Mouse (Mus musculus) large intestine, adult 2 months (tissue): ENCODE results near the gene Arhgef28. TPM values are rescaled to one million over a fixed set of nuclear protein-coding genes. Genes with fewer than 3 reads are reported as not detected.

Experiments used
- DNase-seq: peaks from one replicate; pipeline ENCODE4 v3.0.0-alpha.2; 2012; ENCODE audit warnings: low read depth, low spot score
- WGBS: fragments of 180-500 bp; shearing (Covaris S2); methylation state at CpG from one replicate; pipeline ENCODE4 v1.1.7; 2018; 5-methylcytosine and 5-hydroxymethylcytosine counted together
- polyA plus RNA-seq: library from polyadenylated mRNA; depleted of rRNA; stranded (reverse); fragments of >200 nt; gene quantifications from 2 replicates; pipeline ENCODE4 v1.2.3, GENCODE M21; 2012

Arhgef28 gene
- polyA plus RNA-seq, 1 experiment, result 2.9 TPM

DNA sequence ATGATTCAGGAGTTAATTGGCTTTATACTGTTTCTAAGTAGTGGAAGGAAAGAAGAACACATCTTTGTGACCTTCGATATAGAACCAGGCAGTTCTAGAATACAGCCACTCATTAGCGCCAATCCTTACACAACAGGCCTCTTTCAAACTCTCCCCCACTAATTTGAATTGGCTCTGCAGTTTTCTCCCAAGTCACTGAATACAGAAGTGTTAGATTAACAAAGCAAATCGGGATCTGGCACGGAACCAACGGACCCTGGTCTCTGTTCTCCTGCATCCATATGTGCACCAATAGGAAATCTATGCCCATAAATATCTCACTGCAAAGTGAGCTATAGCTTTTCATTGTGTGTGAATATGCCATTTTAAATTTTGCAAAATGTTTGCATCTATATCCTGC, 20.1 kb downstream of the Arhgef28 start:
- DNase-seq, result no peak
- 64% methylated on average over 5 of the region's 5 CpGs for WGBS

DNA sequence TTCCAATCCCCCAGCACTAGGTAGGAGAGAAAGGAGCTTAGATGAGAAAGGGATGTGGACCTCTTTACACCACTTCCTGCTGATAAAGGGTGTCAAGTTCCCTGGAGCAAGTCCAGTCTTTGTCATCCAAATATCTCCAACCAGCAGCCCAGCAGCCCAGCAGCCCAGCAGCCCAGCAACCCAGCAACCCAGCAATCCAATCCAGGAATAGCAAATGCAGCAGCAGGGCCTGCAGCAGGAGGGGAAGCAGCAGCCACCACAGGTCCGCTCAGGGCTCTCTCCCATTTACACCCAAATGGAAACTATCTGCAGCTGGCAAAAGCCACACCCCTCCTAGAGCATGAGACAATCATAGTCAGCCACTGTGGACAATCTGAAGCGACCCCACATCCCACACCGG, 21.6 kb downstream of the Arhgef28 start:
- no peak for DNase-seq
- WGBS, result 30% methylated on average over 3 of the region's 3 CpGs

DNA sequence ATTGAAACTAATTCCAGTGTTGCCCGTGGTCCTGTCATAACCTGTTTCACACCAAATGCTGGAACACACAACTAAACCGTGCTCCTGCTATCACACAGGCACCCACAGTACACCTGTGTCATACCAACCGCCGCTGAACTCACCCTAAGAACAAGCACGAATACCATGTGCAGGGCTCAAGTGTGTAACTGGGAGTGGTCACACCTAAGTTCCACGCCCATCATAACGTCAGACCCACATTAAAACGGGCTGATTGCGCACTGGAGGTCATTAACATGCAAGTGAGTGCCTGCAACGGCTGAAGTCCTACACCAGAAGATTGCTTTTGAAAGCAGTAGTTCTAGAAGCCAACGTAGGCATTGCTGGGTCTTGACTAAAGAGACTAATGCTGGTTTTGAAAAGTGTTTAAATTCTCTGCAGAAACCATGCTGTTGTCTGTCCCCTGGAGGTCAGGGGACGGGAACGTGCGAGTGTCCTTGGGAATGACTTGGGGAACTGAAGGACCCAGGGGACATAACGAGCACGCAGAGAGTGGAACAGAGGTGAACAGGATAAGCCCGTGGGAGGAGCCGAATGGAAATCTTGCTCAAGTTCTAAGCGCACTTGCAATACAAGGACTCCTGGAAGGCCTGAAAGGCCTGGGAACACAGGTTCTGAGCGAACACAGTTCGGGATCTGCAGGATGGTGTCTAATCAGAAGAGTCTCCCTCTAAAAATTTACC, 22.9 kb downstream of the Arhgef28 start:
- DNase-seq, result peak; percentile 96
- WGBS, result 36% methylated on average over 21 of the region's 21 CpGs

DNA sequence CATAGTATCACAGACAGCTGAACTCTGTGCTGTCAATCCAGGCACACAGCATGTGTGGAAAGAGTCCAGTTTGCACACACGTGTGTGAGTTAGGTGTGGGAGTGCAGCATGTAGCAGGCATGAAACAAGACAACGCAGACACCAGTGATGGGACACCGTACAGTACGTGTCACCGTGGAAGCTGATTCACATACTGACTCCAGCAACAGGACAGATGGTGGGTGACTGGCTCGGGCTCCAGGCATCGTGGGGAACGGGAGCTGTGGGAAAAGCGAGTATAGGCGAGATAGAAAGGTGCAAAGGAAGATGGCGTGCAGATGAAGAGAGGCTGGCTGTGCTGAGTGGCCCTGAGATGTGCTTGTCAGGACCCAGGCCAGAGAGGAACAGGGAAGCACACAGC, 23.9 kb downstream of the Arhgef28 start:
- no peak for DNase-seq
- 91% methylated on average over 11 of the region's 11 CpGs for WGBS

DNA sequence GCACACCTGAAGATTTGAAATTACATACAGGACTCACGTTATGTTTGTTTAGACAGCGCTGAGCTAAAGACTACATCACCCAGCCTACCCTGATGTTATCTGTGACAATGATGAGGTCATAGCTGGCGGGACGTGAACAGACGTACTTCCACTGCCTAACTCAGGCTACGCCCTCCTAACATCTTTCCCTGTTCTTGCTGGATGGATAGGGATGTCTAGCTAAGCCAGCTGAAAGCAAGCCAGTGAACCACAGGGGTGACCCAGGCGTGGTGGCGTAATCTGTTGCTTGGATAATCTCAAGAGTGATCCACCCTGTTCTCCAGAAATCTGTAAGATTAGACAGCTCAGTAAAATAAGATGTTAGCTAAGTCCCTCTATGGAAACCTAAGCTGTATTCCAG, 25.6 kb downstream of the Arhgef28 start:
- no peak for DNase-seq

DNA sequence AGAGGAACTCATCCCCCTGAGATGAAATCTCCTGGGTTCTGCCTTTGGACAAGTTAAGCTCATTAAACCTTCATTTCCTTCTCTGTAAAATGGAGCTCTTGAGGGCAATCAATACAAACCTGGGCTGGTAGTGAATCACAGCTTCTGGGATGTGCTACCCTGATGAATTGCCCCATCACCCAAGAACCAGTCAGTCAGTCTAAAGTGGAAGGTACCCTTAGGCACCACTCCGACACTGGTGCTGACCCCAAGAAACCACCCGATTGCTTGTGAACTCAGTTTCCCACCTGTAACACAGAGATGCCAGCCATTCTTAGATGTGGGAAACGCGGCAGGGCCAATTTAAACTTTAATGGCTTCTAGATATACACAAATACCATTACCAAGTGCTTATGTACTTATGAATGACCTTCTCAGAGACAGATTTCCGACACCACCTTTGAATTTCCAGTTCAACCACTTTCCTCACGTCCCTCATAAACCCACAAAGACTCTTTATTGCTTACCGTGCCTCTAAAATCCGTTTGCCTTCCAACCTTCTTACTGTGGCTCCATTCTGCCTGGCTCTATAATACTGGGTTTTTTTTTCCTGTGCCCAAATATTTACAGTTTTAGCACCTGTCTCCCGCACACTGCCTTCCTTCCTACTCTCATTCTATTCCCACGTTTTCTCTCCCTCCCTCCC, 30.8 kb downstream of the Arhgef28 start:
- DNase-seq, result peak; percentile 84
- 23% methylated on average over 10 of the region's 10 CpGs for WGBS

More for the DNA sequence above, 25.6 kb downstream of the Arhgef28 start:
- whole genome bisulfite sequencing, result 71% methylated on average over 8 of the region's 8 CpGs

DNA sequence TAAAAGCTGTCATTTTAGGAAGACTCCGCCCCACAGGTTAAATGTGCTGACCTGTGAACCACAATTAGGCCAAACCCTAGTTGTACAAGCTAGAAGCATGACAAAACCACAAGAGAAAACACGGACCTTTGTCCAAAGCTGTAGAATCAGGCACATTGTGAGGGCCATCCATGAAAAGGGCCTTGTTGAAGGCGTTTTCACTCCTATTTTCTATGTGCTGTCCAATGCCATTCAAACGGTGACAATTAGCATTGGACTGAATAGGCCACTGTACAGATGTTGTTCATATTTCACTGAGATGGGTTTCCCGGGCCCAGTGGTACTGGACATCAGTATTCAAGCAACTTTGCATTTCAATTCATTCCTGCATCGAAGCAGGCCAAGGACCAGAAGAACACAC, 33.2 kb downstream of the Arhgef28 start:
- WGBS, result 45% methylated on average over 6 of the region's 6 CpGs
- no peak for DNase-seq

DNA sequence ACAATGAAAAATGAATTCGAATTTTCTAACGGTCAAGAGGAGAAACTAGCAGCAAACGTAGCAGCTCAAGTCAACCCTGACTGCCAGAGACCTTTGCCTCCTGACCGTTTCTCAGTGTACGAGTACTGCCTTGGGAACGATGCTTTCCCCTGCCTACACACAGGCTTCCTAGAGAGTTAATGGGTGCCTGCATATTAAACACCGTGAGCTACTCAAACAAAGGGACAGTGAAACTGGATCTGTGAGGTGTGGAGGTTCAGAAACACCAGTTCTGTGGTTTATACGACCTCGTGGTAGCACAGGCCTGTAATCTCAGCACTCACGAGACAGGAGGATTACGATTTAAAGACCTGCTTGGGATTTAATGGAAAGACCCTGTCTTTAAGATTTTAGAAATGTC, 33.9 kb downstream of the Arhgef28 start:
- DNase-seq, result no peak
- 29% methylated on average over 11 of the region's 11 CpGs for WGBS

DNA sequence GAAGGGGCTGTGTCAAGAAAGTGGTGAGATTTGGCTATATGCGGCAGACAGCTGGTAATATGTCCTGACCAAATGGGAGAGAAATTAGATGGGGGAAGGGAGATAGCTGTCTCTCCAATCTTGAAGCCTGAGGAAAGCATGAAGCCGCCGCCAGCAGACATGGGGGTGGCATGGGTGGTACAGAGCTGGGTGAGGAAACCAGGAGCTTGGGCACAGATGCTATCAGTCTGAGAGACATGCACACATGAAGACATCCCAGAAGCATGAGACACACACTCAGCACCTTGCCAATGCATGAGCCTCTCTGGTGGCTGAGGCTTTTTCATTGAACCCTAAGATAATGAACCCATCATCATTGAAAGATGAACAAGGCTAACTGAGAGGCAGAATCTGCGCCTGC, 34.5 kb downstream of the Arhgef28 start:
- no peak for DNase-seq
- 89% methylated on average over 4 of the region's 4 CpGs for WGBS

DNA sequence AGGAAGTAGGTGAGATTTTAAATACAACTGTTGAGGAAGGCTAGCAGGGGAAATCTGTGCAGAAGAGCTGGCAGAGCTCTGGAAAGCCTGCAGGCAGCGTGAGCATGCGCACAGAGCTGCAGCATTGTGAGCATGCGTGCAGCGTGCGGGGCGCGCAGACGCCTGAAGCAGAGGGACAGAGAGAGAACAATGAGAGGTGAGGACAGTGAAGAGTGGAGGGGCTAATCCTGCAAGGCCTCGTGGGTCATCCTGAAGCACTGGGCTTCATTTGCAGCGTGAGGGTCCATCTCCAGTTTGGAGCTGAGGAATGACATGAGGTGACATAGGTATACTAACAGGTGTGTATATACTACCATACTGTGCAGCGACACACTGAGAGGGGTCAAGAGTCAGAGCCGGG, 35.0 kb downstream of the Arhgef28 start:
- whole genome bisulfite sequencing, result 90% methylated on average over 12 of the region's 12 CpGs
- no peak for DNase-seq

DNA sequence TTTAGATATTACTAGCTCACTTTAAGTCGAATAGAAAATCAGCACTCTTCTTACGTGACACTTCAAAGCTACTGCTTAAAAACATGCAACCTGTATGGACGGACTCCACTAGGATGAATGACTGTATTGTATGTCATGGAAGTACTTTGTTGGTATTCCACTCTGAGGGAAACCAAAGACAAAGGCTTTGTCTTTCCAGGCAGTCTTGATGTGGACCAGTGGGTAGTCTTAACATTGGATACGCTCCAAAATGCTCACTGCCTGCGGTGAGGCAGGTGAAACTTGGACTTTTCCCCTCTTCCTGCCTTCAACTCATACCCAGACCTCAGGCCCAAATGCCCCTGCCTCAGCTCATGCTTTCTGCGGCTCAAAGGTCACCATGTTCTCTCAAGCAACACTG, 41.4 kb downstream of the Arhgef28 start:
- DNase-seq, result no peak
- 39% methylated on average over 6 of the region's 6 CpGs for WGBS

DNA sequence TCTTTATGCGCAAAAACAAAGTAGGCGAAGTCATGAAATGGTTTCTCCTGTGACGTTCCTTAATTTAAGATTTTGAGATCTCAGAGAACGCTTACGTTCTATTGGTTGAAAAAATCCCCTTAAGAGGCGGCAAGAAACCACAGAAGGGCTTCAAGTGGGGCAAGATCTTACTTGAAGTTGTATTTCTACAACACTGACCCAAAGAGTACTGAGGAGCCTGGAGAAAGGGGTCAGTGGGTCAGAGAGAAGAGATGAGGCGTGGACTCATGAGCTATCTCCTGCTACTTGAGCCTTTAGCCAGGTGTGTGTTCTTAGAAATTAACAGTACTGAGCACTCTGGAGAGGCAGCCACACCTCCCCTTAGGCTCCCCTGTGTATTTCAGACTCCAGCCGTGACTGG, 44.7 kb downstream of the Arhgef28 start:
- no peak for DNase-seq
- WGBS, result 90% methylated on average over 8 of the region's 8 CpGs

DNA sequence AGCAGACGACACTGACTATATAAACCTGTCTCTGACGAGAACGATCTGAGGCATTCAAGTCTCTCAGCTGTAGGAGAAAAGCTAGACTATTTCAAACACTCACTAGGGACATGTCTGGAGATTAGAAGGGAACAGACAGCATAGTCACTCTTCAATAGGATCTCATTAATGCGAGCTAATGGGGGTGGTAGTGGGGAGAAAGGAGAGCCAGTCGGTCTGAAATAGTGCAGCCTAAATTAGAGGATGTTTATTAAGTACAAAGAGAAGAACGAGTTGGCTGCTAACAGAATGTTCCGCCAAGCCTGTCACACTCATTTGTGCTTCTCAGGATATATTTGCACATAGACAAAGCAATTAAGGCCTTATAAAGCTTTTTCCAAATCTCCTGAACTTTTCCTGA, 49.6 kb downstream of the Arhgef28 start:
- no peak for DNase-seq
- 62% methylated on average over 7 of the region's 7 CpGs for WGBS

DNA sequence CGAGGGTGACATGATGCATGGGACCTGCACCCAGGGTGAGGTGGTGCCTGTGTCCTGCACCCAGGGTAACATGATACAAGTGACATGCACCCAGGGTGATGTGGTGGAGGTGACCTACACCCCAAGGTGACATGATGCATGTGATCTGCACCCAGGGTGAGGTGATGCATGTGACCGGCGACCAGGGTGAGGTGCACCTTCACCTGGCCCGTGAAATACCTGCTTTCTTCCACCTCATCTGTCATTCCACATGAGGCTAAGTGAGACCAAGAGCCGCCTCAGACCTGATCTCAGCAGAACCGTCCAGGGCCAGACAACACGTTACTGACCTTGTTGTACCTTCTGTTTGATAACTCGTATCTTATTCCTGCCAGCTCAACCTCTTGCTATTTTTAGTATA, 53.5 kb downstream of the Arhgef28 start:
- WGBS, result 63% methylated on average over 8 of the region's 8 CpGs
- no peak for DNase-seq

DNA sequence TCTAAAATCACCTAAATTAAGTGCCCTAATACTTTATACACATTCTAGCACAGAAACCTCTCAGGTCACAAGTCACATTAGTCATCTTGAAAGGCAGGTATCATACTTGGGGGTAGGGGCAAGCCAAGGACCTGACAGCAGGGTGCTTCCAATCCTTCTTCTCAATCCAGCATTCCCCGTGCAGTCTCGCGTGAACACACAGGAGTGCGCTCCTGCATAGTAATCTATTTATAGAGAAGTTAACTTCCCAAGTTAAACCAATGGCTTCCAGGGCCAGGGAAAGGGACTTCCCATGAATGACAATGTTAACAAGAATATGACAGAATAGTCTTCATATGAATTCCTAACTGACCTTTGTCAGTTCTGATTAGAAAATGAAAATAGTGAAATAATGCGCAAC, 58.7 kb downstream of the Arhgef28 start:
- DNase-seq, result no peak
- WGBS, result 74% methylated on average over 5 of the region's 5 CpGs

DNA sequence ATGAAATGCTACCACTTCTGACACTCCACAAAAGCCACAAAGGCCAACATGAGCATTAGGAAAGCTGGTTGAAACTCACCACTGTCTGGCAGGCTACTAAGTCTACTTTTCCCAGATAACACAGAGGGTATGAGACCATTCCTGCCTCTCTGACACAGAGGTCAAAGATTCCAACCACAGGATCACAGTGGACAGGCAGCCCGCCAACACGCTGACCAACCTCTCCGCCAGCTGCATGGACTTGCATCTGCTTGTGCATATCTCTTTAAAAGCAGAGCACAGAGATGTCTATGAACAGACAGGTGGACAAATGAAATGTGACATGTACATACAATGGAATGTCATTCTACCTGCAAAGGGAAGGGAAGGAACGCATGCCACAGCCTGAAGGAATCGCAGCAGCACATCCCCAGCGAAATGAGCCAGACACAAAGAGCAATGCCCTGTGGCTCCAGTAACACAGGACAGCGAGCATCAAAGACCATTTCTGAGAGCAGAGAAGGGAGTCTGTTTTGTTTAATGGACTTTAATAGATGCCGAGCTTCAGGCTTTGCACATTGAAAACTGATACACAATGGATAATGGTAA, 59.6 kb downstream of the Arhgef28 start:
- no peak for DNase-seq
- 85% methylated on average over 8 of the region's 8 CpGs for WGBS

DNA sequence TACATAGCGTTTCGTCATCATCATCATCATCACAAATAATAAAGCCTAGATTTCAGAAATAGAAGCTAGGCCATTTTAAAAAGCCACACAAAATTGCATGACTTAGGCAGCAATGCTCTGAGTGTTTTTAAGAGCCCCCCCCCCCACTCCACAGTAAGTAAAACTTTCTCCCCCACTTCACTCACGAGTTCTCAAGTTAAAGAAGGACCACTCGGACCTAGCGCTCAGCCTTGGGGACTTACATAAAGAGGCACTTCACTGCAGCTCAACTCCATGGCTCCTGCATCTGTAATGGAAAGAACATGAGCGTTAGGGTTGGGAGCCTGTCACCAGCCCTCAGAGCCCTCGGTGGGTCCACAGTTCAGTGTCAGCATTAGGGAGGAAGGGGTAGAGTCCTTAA, 60.9 kb downstream of the Arhgef28 start:
- DNase-seq, result no peak
- WGBS, result 86% methylated on average over 7 of the region's 7 CpGs

DNA sequence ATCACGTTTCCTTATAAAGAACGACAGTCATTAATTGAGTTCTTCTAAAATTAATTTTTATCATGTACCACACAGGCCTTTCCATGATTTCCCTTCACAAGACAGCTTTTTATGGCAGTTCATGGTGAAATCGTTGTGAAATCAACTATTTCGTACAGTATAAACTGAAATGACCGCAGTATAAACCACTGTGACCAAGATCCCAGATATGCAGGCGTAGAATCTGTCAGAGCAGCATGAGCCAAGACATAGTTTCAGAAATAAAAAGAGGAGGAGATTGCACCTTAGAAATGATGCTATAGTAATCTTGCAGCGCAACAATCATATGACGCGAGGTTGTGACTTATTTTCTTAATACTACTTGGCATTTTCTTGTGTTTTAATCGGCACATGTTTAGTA, 63.2 kb downstream of the Arhgef28 start:
- 86% methylated on average over 10 of the region's 10 CpGs for WGBS
- no peak for DNase-seq

DNA sequence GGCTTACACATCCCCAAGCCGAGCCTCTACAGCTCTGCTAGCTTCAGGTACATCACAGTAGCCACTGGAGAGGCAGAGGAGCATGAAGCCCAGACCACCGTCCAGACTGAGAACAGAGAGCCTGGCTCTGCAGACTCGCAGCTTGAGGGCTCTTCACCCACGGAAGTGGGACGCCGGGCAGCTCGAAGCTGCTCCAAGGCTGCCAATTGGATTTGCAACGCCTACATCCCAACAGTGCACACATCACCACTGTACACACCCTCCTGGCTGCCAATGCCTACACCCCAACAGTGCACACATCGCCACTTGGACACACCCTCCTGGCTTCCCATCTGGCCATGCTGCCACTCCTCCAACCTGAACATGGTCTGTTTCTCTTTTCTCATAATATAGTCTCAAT, 65.6 kb downstream of the Arhgef28 start:
- 39% methylated on average over 9 of the region's 9 CpGs for WGBS
- DNase-seq, result no peak

DNA sequence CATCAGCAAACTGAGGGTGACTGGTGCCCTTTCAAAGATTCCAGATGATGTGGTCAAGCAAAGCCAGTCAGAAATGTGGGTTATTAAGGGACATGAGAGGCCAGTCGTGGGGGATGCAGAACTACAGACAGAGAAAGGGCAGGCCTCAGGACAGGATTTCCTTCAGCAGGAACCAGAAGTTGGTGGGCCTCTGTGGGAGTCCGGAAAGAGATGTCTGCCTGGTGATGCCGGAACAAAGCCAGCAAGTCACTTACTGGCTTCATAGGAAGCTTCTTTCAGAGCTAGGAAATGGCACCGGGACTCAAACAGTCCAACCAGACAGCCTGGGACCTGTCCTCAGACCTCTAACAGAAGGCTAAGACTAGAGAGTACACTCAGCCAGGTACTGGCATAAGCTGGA, 67.5 kb downstream of the Arhgef28 start:
- no peak for DNase-seq
- 75% methylated on average over 4 of the region's 4 CpGs for WGBS

DNA sequence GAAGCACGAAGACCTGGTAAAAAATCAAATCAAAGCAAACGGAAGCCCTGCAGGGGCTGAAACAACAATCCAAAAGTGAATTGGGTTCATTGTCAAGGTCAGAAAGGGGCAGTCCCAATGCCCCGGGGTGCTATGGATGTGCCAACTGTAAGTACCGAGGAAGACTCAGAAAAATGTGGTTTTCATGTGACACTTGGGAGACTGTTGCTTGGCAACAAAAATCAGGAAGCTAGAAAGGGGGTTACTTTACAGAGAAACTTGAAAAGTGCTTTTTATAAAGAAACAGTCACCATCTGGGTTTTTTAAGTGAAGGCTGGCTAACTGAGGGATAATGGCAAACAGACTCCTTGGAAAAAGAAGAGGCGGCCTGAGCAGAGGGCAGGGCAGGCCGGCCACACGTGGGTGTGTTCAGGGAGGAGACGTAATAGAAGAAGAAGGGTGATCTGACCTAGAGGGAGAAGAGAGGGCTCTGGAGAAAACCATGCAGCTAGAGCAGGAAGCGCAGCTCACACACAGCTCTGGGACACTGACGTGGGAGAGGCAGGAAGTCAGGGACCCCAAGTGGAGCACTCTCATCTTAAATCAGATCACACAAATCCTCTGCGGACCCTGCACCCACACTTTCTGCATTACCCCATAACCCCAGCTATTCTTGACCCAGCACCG, 70.2 kb downstream of the Arhgef28 start:
- 41% methylated on average over 12 of the region's 12 CpGs for WGBS
- DNase-seq, result no peak
